Mouse (Mus musculus): ENCODE data around the gene Ube2o.

Gene Ube2o

DNA sequence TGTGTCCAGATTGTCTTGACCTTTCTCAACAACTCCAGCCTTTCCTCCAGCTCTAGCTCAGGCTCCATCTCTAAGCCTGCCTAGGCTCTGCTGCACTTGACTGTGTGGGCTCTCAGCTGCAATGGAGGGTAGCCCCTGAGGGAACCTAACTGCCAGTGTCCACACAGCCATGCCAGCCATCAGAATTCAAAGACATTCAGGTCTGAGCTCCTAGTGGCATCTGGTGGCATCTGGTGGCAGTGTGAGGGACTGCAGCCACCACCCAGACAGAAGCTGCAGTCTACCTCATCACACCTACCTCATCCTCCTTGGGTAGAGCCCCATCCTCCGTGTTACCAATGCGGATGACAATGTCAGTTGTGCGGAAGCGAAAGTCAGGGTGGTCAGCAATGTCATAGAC is 38.1 kb downstream of the Ube2o start:
- peak; percentile 64 for DNase-seq (ENCODE audit: low read depth)

DNA sequence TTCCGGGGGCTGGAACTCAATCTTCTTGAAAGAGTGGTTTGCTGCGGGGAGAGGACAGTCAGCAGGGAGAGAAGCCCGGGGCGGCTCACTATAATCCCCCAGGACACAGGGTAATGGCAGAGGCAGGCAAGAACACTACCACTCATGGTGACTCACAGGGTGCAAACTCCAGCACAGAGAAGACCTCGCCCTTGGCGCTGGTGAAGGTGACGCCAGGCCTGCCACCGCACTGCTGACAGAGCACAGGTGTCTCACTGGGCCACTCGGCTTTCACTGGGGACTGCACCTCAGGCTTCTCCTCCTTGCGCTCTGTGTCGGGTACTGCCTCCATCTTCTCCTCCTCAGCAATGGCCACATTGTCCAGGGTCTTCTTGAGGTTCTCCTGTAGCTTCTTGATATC is 40.1 kb downstream of the Ube2o start:
- DNase-seq (ENCODE audit: low read depth): no peak

DNA sequence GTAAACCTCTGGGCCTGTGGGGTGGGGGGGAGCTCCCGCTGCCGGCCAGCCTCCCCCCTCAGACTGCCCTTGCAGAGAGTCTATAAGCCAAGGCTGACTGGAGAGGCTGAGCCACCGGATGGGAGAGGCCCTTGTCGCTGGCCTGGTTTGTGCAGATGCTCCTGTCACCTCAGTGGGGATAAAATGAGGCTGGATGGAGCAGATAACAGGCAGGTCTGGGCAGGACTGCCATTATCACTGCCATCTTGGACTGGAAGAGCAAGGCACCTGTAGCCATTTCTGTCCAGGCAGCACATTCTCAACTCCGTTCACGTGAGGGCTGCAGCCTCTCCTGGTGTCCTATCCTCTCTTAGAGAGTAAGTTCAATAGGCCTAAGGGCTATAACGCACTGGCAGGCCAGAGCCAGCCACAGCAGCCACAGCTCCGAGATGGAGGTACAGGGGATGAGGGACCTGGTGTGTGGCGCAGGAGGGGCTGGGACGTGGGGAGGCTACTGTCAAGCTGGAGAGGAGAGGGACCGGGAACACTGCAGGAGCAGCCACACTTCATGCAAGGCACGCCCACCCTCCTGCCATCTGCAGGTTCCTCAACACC is 43.0 kb downstream of the Ube2o start:
- no peak for DNase-seq (ENCODE audit: low read depth)

DNA sequence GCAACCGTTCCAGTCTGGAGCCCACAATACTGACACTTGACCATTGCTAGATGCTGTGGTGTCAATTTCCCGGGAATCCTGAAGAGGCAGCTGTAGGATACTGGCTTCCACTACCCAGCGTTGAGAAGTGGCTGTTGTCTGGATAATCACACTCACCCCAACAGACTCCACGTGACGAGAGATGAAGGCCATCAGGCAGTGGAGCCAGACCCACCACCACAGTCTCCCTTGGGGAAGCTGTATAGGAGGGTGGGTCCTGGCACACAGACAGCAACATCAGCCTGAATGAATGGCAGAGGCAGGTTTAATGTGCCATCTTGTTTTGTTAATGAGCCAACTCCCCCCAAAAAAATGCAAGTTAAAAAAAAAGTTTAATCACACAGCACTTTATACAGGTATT is 43.9 kb downstream of the Ube2o start:
- DNase-seq (ENCODE audit: low read depth): no peak

DNA sequence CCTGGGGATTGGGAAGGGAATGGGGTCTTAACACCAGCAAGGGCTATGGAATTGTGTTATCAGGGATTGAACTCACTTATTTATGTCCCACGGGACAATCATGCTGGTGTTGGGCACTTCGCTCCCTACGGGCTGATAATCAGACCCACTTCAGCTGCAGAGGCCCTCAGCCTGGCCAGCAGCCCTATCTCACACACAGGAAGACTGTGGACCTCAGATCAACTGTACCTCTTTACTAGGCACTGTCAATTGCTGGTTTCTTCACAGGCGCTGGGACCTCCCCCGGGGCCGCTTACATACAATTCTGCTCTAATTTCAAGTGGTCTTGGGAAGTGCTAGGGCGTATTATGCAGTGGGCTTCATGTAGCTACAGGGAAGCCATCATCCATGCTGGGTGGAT is 44.6 kb downstream of the Ube2o start:
- no peak for DNase-seq (ENCODE audit: low read depth)

DNA sequence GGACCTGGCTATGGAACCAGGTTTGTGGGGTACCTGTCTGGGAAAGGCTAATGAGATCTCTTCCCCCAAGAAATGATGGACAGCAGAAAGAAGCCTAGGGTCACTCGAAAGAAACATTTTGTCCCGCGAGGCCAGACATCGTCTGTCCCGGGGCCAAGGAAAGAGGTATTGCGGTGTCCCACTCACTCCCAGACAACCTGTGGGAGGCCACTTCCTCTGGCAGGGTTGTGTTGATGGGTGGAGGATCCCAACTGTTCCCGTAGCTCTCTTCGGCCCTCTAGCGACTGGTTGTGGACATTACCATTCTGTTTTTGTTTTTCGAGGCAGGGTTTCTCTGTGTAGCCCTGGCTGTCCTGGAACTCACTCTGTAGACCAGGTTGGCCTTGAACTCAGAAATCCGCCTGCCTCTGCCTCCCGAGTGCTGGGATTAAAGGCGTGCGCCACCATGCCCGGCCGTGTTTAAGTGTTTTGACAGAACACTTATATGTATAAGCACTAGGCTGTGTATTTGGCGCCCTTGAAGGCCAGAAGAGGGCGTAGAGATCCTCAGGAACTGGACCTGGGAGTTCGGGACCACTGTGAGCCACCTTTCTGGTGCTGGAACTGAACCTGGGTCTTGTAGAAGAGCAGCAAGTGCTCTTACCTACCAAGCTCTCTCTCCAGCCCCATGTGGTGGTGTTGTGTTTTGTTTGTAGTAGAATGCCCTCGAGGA is 46.9 kb downstream of the Ube2o start:
- peak; percentile 91 for DNase-seq (ENCODE audit: low read depth)

DNA sequence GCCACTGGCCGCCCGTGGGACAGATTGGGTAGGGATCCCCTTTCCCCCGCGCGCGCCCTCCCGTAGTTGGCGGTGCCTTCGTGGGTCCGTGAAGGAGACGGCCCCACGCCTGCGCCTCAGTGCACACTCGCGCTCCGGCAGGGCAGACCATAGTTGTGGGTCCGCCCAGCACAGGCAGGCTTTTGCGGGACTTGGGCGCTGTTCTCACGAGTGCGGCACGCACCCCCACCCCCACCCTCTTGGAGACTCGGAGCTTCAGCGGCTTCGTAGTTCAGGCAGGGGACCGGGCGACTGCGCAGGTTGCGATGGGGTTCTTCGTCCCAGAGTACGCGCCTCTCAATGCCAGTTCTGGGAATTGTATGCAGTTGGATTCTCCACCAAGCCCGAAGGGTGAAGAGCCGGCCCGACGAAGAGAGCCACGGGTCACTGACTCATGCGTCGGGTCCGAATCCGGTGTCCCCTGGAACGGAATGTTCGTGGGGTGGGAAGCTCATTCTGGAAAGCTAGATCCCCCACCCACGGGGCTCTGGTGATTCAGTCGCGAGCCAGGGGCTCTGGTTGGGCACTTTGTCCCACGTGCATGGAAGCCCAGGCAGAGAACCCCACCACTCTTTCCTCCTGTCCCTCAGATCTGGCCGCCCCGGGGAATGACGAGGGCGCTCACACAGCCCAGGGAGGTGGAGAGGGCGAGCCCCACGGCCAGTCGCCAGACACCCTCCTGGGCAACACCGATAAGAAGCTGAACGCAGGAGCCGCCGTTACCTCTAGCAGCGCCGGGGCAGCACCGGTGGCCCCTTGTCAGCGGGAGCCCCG is 47.7 kb downstream of the Ube2o start:
- DNase-seq (ENCODE audit: low read depth): peak; percentile 63

DNA sequence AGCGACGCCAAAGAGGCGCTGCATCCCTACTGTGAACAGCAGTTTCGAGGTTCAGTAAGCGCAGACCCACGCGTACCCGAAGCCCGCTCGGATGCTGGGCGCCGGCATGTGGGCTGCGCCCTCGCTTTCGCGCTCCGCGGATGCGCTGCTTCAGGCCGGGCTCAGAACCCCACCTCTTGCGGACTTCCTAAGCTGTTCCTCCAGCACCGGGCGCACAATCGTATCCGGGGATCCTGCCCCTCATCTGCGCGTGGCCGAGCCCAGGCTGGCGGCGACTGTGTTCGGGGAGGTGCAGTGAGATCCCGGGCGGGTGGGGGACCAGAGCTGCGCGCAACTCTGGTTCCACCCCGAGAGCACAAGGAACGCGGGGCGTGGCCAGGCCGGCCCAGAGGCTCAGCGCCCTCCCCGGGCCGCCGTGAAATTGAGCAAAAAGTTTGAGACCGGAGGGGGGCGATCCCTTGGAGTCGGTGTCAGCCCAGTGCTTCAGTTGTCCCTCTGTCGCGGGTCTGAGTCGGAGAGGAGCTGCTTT is 48.4 kb downstream of the Ube2o start:
- DNase-seq (ENCODE audit: low read depth): peak; percentile 91

DNA sequence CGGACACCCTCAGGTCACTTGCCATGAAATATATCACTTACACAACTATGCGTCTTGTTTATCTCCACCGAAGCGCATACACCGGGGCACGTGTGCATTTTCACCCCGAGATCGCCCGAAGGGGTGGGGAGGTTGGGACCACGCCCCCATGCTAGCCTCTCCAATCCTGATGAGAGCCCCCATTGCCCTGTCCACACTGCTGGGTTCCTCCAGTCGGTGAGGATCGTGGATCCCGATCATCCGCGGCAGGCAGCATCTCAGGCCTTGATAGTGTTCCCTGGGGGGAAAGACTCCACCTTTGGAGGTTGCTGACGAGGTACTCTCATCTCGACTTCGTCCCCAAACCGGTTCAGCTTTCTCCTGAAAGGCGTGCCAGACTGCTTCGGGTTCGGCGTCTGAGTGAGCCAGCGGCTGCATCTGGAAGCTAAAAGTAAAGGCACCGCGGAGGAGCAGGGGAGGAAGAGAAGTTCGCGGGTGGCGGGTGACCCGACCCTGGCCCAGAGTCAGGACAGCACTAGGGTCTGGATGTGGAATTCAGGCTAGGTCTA is 48.9 kb downstream of the Ube2o start:
- DNase-seq (ENCODE audit: low read depth): peak; percentile 76

DNA sequence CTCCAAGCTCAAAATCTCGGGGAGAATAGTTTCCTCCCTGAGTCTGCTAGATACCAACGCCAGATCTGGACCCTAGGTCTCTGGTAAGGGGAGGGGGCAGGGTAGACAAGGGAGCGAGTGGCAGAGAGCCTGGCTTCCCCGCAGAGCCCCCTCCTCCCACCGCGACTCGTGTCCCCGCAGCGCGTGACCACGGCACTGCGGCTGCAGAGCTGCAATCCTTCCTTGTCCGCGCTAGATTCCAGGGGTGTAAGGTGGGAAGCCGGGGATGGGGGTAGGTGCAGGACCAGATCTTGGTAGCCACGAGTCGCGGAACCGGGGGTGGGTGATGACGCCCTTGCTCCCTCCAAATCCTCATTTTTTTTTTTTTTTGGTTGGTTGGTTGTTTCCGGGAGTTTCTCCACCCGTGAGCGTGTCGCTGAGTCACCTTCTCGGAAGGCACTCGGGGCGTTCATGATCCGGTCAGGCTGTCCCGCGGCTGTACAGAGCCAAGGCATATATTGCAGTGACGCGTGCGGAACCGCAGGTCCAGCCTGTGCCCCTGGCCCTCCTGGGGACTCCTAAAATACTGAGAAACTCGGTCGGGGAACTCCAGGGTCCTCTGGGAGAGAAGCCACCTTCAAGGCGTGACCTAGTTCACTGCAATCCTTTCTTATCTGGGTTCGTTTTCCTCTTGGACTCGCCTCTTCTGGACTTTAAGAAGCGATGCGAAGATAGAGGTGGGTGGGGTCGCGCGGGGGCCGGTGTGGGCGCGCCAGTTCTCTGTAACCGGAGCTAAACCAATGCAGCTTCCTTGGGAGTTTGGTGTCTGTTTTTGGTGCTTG is 49.7 kb downstream of the Ube2o start:
- DNase-seq (ENCODE audit: low read depth): peak; percentile 49

DNA sequence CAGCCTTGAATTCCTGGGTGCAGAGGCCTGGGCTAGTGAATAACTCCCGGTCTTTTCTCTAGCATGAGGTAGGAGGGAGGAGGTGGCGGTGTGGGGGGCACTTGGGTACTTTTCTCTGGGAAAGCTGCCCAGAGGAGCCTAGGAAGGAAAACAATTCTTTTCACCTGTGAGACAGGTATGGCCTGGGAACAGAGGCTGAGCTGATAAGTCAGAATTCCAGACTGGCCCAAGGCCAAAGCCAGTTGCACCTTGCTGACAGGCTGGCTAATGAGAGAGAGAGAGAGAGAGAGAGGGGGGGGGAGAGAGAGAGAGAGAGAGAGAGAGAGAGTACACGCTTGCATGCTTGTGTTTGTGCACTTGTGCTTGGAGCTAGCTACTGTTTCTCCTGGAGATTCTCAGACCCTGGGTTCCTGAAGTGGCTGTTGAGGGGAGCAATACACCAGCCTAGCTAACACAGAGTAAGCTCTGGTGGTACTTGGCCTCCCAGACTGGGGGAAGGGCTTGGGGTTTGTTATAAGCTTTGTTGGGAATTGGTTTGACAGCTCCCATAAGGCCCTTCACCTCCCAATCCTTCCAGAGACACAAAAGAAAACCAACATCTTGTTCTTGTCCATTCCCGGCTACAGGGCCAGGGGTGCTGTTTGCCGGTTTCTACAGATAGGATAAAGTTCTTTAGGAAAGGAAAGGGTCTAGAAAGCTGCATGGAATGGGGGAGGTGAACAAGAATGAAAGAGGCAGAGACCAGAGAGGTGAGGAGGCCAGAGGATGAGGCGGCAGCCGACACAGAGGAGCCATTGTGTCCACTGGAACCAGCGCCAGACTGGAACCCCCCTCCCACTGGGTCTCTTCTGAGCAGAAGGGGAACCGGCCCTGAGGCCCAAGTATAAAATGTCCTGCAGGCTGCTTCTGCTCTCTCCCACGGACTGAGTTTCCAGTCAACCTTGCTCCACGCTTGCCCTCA is 50.8 kb downstream of the Ube2o start, which contains the start of gene Sphk1:
Sphk1 (plus strand) TSS at position 739 of the 961 bp plus-strand sequence.
- no peak for DNase-seq (ENCODE audit: low read depth)

DNA sequence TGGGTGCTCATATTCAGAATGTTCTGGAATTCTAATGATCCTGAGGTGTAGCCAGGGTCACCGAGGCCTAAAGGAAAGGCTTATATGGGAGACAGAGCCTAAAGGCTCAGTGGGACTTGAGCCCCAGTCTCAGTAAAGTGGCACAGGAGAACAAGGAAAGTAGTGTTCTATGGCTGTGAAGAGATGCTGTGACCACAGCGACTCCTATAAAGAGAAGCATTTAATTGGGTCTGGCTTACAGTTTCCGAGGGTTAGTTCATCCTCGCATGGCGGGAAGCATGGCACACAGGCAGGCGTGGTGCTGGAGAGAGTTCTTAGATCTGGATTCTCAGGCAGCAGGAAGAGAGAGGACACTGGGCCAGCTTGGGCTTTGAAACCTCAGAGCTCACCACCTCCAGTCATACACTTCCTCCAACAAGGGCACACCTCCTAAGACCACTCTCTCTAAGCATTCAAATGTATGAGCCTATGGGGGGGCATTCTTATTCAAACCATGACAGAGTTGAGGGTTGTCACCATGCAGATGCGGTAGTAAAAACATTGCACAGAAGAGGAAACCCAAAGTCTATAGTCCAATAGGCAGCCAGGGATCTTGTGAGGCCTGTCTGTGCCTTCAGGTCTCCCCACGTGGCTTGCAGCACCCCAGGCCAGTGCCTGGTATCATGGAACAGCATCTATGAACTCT is 52.5 kb downstream of the Ube2o start:
- DNase-seq (ENCODE audit: low read depth): no peak

DNA sequence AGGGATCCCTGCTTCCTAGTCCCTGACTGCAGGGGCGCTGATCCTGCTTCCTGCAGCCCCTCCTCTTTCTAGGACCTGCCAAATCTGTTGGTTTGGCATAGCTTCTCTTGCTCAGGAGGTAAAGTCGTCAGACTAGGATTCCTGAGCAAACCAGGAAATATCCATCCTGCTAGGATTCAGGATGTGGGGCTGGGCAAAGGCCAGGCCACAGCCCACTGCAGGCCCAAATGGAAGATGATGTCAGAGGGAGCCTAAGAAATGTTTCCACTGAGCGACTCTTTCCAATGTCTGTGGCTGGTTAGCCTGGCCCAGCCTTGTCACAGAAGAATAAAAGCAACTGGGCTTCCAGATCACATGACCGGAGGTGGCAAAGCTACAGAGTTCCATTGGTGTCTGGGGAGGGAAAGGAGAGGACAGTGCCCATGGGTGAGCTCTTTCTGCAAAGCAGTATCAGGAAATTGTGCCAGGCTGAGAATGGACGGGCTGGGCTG is 57.5 kb downstream of the Ube2o start:
- DNase-seq (ENCODE audit: low read depth): peak; percentile 88

DNA sequence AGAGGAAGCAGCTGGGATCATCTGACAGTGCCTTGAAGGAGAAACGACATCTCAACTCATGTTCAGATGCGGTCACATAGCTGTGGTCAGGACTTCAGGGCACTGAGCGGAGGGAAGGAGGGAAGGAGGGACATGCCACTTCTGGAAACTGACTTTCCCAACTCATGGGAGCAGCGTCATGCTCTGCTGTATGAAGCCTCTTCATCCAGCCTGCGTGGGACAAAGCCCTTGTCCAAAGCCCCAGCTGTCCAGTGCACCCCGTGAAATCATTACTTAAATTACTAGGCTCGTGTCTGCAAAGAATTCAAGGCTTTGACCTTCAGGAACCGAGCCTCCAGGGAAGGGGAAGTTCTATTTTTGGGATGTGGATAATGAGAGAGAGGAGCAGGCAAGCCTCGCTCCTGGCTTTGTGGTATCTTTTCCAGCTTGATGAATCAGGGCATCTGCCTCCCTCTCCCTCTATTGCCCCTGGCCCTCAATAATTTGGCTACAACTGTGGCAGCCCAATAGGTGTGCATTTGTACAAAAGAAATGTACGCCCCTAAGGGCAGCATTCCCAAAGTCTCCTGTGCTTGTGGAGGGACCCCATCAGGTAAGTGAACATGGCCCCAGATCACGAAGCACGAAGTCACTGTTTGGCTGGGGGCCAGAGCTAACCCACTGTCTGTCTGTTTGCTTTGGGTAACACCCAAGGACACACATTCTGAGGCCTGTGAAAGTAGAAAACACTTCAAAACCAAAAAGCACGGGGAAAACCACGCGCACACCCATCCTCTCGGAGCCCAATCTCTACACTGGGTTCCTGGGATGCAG is 58.2 kb downstream of the Ube2o start:
- DNase-seq (ENCODE audit: low read depth): peak; percentile 67

DNA sequence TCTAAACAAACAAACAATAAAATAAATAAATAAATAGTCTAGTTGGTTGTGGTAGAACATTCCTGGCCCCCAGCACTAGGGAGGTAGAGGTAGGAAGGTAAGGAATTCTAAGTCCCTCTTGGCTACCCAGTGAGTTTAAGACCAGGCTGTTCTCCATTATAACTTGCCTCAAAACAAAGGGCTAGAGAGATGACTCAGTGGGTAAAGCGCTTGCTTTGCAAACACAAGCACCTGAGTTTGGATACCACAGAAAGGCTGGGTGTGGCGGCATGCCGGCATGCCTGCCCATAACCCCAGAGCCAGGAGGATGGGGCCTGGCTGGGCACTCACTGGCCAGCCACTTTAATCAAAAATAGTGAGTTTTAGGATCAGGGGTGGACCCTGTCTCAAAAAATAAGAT is 59.2 kb downstream of the Ube2o start:
- no peak for DNase-seq (ENCODE audit: low read depth)

DNA sequence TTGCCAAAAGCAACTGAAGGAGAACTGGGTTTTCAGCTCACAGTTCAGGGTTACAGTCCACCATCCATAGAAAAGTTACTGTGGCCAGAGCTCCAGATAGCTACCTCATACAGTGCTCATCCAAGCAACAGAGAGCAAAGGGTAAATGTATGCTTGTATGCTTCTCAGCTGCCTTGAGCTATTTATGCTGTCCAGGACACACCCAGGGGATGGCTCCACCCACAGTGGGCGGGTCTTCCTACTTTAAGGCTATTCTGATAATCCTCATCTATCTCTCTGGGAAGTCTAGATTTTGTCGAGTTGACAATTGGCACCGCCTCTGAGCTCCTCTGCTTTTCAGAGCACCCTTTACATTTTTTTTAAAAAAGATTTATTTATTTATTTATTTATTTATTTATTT is 60.1 kb downstream of the Ube2o start:
- DNase-seq (ENCODE audit: low read depth): peak; percentile 55

DNA sequence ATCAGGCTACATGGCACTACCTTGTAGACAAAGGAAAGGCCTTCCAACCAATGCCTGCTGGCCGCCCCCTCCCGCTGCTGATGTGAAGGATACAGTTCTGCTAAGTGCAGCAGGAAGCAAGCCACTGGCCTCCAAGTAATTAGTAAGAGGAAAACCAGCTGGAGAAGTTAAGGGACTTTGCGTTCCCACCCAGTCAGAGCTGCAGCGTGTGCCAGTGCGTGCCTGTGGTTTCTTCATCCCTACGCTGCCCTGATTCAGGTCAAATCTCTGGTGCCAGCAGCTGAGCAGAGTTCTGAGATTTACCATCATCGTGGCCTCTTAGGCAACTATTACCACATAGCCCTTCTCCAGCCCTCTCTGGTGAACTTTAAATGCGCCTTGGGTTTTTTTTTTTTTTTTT is 62.8 kb downstream of the Ube2o start:
- peak; percentile 86 for DNase-seq (ENCODE audit: low read depth)

DNA sequence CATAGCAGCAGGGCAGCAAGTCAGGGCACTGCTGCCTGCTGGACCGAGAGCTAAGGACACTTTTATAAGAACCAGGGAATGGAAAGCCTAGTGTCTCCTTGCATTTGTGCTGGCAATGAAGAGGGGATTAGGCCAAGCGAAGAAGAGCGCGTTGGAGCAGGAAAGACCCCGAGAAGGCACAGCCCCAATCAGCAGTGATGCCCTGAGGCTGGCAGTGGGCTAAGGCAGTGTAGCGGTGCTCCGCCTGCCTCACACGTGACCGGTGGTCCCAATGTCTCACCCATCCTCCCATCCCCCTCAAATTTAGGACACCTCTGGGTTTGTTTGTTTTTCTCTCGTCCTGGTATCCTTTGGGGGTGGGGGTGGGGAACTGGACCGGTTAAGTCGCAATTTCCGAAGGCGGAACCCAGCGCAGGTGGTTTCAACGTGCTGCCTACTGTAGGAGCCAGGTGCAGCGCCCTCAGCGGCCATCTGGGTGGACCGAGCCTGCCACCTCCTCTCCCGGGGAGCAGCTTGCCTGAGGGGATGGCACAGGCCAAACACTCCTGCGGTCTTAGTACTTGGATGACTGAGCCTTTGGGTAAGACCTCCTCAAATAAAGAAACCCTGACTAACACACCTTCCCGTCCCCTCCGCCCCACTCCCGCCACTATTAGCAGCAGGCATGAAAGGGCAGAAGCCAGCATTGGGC is 65.8 kb downstream of the Ube2o start:
- no peak for DNase-seq (ENCODE audit: low read depth)
